Mouse (Mus musculus) intestine, embryonic 16.5 days (tissue): ENCODE measurements around the gene Siva1. TPM values are rescaled to one million over a fixed set of nuclear protein-coding genes. Genes with fewer than 3 reads are reported as not detected.

Source experiments
- ATAC-seq: fragments of 200-750 bp; cut with Nextera tagmentation; 2 replicates; pipeline ENCODE4 v1.8.0; 2017; ENCODE audit warnings: moderate TSS enrichment, moderate library complexity
- H3K27ac ChIP-seq: fragments of 300-500 bp; sonication (generic); 2 replicates; pipeline ENCODE4 v1.5.1; 2014; ENCODE audit warnings: mild to moderate bottlenecking, low read length
- H3K27me3 ChIP-seq: fragments of 300-500 bp; sonication (generic); replicated peaks from 2 replicates; pipeline ENCODE4 v1.6.1; 2014; ENCODE audit warnings: low read length, control low read depth, mixed read lengths; ENCODE audit not compliant: control insufficient read depth, insufficient read depth
- H3K36me3 ChIP-seq: fragments of 300-500 bp; sonication (generic); 2 replicates; pipeline ENCODE4 v1.6.1; 2014; ENCODE audit warnings: low read length, control low read depth; ENCODE audit not compliant: control insufficient read depth, insufficient read depth
- H3K4me1 ChIP-seq: fragments of 300-500 bp; sonication (generic); 2 replicates; pipeline ENCODE4 v1.6.1; 2014; ENCODE audit warnings: low read length, control low read depth, mixed read lengths; ENCODE audit not compliant: control insufficient read depth, insufficient read depth
- H3K4me2 ChIP-seq: fragments of 300-500 bp; sonication (generic); 2 replicates; pipeline ENCODE4 v1.6.1; 2014; ENCODE audit warnings: low read depth, low read length, control low read depth
- H3K4me3 ChIP-seq: fragments of 300-500 bp; sonication (generic); 2 replicates; pipeline ENCODE4 v1.5.1; 2014; ENCODE audit warnings: mild to moderate bottlenecking, low read length
- H3K9ac ChIP-seq: fragments of 300-500 bp; sonication (generic); 2 replicates; pipeline ENCODE4 v1.6.1; 2014; ENCODE audit warnings: low read depth, low read length
- H3K9me3 ChIP-seq: fragments of 300-500 bp; sonication (generic); 2 replicates; pipeline ENCODE4 v1.6.1; 2016; ENCODE audit warnings: low read length, control low read depth; ENCODE audit not compliant: control insufficient read depth
- WGBS: fragments of 180-500 bp; shearing (Covaris S2); extraction: QIAGEN DNeasy Blood & Tissue Kit; methylation state at CpG from one replicate; pipeline ENCODE4 v1.1.7; 2014; 5-methylcytosine and 5-hydroxymethylcytosine counted together
- polyA plus RNA-seq: library from polyadenylated mRNA; unstranded; fragments of >200 nt; fragmentation: Nextera tagmentation; extraction: Ambion mirVana; gene quantifications from 2 replicates; pipeline ENCODE4 v1.2.1, GENCODE M21; 2015

Siva1 gene
- polyA plus RNA-seq, 1 experiment from 2014 or later = 186 TPM

DNA sequence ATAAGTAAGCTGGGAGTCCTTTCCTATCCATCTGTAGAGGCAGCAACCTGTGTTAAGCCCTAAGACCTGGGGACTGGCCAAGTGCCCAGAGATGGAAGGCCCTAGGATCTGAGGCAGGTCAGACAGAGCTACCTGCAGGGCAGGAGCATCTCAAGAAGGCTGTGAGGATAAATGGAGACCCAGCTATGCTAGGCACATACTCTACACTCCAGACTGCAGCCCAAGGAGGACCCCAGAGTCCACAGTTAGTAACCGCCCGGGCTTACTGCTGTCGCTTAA lies 16.8 kb downstream of the Siva1 start:
- H3K9me3 ChIP-seq = no peaks in the 10 kb centered on the region
- H3K4me1 ChIP-seq = peaks cover 69% of the 10 kb centered on the region
- H3K9ac ChIP-seq = peak overlapping the region; percentile 50
- ATAC-seq = no peak; the same call in 1 of the 2 replicates
- 78% methylated on average over 3 of the region's 3 CpGs for WGBS
- peaks cover 47% of the 10 kb centered on the region for H3K36me3 ChIP-seq
- H3K27ac ChIP-seq = peak overlapping the region; percentile 89
- H3K4me2 ChIP-seq = peak overlapping the region; percentile 38
- H3K27me3 ChIP-seq = no peaks in the 10 kb centered on the region
- H3K4me3 ChIP-seq = 0 out of 2 replicates have a peak overlapping the region, but pooled peaks have one; percentile 4

DNA sequence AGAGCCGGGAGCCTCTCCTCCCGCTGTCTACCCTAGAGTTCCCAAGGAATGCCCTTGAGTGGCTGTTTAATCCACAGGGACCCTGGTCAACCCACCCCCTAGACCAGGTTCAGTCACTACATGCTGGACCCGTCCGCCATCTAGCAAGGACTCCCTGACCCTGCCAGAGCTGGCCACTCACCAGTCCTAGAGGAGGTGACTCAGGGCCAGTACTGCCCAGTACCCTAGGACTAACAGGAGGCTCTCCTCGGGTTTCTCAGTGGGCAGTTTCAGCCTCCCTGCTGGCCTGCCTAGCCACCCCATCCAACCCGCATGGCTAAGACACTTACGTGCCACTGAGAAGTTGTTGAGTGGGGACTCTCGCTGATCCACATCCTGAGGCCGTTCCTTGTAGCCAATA lies 17.4 kb downstream of the Siva1 start:
- Histone ChIP-seq H3K9ac (peak overlapping the region; percentile 50), H3K4me2 (peak overlapping the region; percentile 38; the same call in 1 of the 2 replicates), H3K4me3 (no peak overlapping the region), H3K27ac (peak overlapping the region; percentile 89), H3K9me3 (no peaks in the 10 kb centered on the region), H3K36me3 (peaks cover 45% of the 10 kb centered on the region), H3K27me3 (no peaks in the 10 kb centered on the region), H3K4me1 (peaks cover 75% of the 10 kb centered on the region)
- WGBS = 77% methylated on average over 9 of the region's 9 CpGs
- ATAC-seq = no peak

DNA sequence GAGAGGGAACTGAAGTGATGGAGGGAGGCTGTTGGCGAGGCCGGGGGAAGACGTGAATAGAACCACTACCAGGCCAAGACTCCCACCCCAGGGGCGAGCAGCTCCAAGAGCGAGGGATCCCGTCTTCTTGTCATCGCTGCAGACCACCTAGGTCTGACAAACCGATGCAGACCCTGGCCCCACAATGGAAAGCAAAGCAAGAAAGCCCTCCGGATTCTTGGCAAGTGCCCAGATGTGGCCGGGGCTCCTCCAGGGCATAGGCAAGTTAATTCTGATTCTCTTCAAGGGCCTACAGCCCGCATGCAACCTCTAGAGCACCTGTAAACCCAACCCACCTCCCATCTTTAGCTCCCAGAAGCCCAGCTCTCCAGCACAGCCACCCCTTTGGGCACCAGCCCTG lies 18.8 kb downstream of the Siva1 start:
- no peak overlapping the region for H3K4me2 ChIP-seq
- H3K27ac ChIP-seq = peak overlapping the region; percentile 45; the same call in 1 of the 2 replicates
- H3K9ac ChIP-seq = peak overlapping the region; percentile 36
- peaks cover 39% of the 10 kb centered on the region for H3K36me3 ChIP-seq
- peaks cover 88% of the 10 kb centered on the region for H3K4me1 ChIP-seq
- no peak overlapping the region for H3K4me3 ChIP-seq
- ATAC-seq = no peak
- WGBS = 74% methylated on average over 11 of the region's 11 CpGs
- H3K27me3 ChIP-seq = no peaks in the 10 kb centered on the region
- H3K9me3 ChIP-seq = no peaks in the 10 kb centered on the region

DNA sequence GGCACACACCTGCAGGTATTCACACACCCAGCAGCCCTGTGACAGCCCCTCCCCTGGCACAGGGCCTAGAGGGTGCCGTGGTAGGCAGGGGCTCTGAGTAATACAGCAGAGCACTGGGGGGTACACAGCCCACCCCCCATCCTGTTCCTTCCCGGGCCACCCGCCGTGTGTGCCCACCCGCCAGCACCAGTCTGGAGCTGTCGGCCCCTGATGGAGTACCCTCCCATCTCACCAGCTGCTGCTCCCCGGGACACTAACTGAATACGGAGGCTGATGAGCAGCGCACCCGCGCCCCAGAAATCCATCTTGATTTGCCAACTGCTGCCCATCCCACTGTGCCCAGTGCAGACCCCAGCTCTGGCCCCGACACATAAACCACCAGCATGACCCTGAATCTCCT lies 19.2 kb downstream of the Siva1 start:
- peak overlapping the region; percentile 51; the same call in 1 of the 2 replicates for H3K27ac ChIP-seq
- H3K9me3 ChIP-seq = no peaks in the 10 kb centered on the region
- WGBS = 83% methylated on average over 12 of the region's 12 CpGs
- no peak overlapping the region for H3K4me2 ChIP-seq
- no peaks in the 10 kb centered on the region for H3K27me3 ChIP-seq
- peak overlapping the region; percentile 36 for H3K9ac ChIP-seq
- peaks cover 43% of the 10 kb centered on the region for H3K36me3 ChIP-seq
- no peak for ATAC-seq
- H3K4me3 ChIP-seq = no peak overlapping the region
- peaks cover 91% of the 10 kb centered on the region for H3K4me1 ChIP-seq

DNA sequence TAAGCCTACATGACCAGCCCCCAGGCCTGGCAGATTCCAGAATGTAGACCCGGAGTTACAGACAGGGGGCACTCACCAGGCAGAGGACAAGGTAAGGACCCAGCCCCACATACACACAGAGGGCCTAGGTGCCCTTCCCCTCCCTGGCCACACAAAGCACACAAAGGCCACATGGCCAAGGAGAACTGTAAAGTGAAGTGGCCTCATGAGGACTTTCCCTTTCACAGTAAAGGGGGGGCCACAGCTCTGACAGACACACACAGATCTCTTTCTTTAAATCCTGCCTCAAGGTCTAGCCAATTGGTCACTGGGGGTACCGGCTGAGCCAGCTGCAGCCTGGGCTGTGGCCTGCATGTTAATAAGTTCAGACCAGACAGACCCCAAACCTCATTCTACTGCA lies 19.6 kb downstream of the Siva1 start:
- Histone ChIP-seq H3K4me1 (peaks cover 90% of the 10 kb centered on the region), H3K9ac (peak overlapping the region; percentile 36), H3K4me2 (no peak overlapping the region), H3K36me3 (peaks cover 45% of the 10 kb centered on the region), H3K9me3 (no peaks in the 10 kb centered on the region), H3K27me3 (no peaks in the 10 kb centered on the region), H3K4me3 (no peak overlapping the region), H3K27ac (peak overlapping the region; percentile 51; the same call in 1 of the 2 replicates)
- ATAC-seq = no peak
- 33% methylated on average over 2 of the region's 2 CpGs for WGBS

DNA sequence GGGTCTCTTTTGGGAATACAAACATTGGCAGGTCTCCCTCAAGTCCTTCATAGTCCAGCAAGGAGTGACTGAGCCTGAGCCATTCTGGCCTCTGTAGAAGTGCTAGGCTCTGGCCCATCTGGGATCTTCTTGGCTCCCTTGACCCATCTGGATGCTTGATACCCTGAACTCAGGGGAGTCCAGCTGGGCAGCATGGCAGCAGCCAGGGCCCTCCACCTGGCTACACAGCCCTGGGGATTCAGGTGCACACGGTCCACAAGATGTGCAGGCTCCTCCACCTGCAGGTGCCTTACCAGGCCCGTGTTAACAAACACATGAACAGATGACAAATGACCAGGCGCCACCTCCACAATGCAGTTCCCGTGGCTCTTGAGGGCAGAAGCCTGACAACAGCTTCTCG lies 20.2 kb downstream of the Siva1 start:
- ATAC-seq = no peak
- Histone ChIP-seq H3K36me3 (peaks cover 43% of the 10 kb centered on the region), H3K4me2 (no peak overlapping the region), H3K9me3 (no peaks in the 10 kb centered on the region), H3K9ac (peak overlapping the region; percentile 49), H3K4me3 (no peak overlapping the region), H3K27ac (peak overlapping the region; percentile 72), H3K4me1 (peaks cover 91% of the 10 kb centered on the region), H3K27me3 (no peaks in the 10 kb centered on the region)
- 43% methylated on average over 5 of the region's 5 CpGs for WGBS

DNA sequence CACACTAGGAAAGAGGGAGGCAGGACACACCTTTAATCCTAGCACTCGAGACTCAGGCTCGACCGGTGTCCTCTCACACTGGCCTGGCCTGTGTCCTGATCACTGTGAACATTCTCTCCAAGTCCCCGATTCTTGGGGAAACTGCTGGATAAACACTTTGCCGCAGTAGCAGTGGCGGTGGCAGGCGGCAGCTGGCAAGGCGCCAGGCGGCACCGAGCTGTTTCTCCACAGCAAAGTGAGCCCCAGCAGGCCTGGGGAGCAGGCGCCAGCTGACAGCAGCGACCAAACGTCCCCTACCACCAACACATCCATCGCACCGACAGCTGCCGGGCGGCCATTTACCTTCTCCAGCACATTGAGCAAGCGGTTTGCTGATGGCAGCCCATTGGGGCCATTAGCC lies 21.0 kb downstream of the Siva1 start:
- Histone ChIP-seq H3K27ac (peak overlapping the region; percentile 72), H3K4me1 (peaks cover 93% of the 10 kb centered on the region), H3K9me3 (no peaks in the 10 kb centered on the region), H3K4me3 (no peak overlapping the region), H3K36me3 (peaks cover 50% of the 10 kb centered on the region), H3K4me2 (0 out of 2 replicates have a peak overlapping the region, but pooled peaks have one; percentile 3), H3K27me3 (no peaks in the 10 kb centered on the region), H3K9ac (peak overlapping the region; percentile 49)
- no peak for ATAC-seq
- 34% methylated on average over 18 of the region's 18 CpGs for WGBS

DNA sequence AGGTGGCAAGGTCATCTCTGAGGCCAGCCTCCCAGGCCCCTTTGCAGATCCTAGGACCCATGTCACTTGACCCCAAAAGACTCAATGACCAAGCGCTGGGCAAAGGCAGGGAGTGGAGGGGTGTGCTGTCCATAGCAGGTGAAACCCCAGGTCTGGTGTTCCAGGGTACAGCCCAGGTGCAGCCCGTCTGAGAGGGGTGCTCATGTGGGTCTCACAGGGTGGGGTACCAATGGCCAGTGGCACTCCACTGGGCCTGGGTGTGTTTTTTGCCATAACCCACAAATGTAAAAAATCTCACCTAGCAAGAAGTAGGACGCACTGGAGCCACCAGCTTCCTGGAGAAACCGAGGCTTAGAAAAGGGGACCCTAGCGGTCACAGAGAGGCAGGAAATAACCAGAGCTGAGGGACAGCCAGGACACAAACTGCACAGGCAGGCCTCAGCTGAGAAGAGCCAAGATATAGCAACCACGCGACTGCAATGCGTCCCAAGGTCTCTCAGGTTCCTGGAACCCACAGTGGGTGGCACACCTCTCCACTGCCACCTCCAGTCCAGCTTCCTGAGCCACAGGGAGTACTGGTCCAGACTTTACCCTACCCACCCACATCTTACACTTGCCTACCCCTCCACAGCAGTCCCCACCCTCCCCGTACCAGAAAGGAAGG lies 21.5 kb downstream of the Siva1 start:
- no peak overlapping the region for H3K4me2 ChIP-seq
- ATAC-seq = no peak
- H3K4me1 ChIP-seq = peaks cover 92% of the 10 kb centered on the region
- no peak overlapping the region for H3K4me3 ChIP-seq
- no peaks in the 10 kb centered on the region for H3K9me3 ChIP-seq
- H3K9ac ChIP-seq = peak overlapping the region; percentile 49
- WGBS = 83% methylated on average over 9 of the region's 9 CpGs
- no peaks in the 10 kb centered on the region for H3K27me3 ChIP-seq
- peak overlapping the region; percentile 72 for H3K27ac ChIP-seq
- H3K36me3 ChIP-seq = peaks cover 52% of the 10 kb centered on the region

DNA sequence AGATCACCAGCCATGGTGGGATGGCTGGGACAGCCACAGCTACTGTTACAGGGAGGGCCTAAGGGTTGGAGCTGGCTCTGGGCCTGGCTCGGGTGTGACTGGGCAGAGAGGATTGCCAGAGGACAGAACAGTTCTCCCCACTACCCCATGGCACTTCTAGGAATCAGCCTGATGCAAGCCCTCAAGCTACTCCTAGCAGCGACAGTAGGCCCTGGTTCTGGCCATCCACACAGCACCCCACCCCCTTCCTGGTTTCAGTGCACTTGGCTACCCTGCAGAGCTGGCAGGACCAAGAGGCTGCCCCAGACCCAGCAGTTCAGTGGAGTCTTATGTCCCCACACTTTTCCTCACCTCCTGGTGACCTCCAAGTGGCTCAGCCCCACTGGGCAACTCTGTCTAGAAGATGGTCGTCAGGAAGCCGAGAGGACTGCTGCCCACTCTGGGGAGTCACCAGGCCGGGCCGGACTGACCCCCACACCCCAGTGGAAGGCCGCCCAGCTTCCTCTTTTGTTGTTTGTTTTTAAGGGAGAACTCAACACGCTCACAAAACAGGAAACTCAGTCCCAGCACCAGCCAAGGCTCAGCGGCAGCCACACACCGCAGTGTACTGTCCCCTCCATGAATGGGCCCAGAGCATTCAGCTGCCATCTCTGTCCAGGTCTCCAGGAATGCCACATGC lies 23.3 kb downstream of the Siva1 start:
- peak overlapping the region; percentile 30; the same call in 1 of the 2 replicates for H3K27ac ChIP-seq
- WGBS = 73% methylated on average over 10 of the region's 10 CpGs

More for the DNA sequence above, 23.3 kb downstream of the Siva1 start:
- no peaks in the 10 kb centered on the region for H3K9me3 ChIP-seq
- H3K9ac ChIP-seq = peak overlapping the region; percentile 42
- H3K36me3 ChIP-seq = peaks cover 42% of the 10 kb centered on the region
- no peak overlapping the region; the same call in 1 of the 2 replicates for H3K4me2 ChIP-seq
- no peak for ATAC-seq
- H3K27me3 ChIP-seq = no peaks in the 10 kb centered on the region
- peaks cover 93% of the 10 kb centered on the region for H3K4me1 ChIP-seq
- no peak overlapping the region for H3K4me3 ChIP-seq
